Mouse (Mus musculus): ENCODE results near the gene S100a13. TPM values are rescaled to one million over a fixed set of nuclear protein-coding genes. Genes with fewer than 3 reads are reported as not detected.
A peak's percentile ranks its signal among the peaks of the same experiment; 100 is the strongest.

The S100a13 gene
- polyA plus RNA-seq, 1 experiment from 2014 or later = 12.9 TPM

DNA sequence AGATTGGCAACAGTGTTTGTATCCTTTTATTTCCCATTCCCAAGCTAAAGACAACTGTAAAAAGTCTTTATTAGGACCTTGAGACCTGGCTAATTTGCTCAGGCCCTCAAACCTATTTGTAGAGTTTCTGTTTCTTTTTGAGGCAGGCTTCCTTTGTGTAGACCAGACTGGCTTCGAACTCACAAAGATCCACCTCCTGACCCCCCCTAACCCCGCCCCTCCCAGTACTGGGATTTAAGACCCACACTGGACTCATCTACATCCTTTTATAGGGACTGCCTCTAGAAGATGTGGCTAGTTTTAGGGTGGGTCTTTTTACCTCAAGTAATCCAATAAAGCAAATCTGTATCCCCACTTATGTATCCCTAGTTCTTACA, 4.5 kb upstream of the S100a13 start:
- Histone ChIP-seq H3K27me3 (ENCODE audit: control insufficient read depth, insufficient read depth, low read length) (0 out of 2 replicates have a peak, but pooled peaks cover 8% of the 10 kb centered on the region), H3K9me3 (replicated peaks; ENCODE audit: control insufficient read depth, low read length) (no peaks in the 10 kb centered on the region), H3K9ac (replicated peaks; ENCODE audit: low read length) (no peak overlapping the region), H3K4me2 (ENCODE audit: low read depth, low read length) (no peak overlapping the region), H3K36me3 (replicated peaks; ENCODE audit: control insufficient read depth, insufficient read depth, low read depth, low read length) (peaks cover 10% of the 10 kb centered on the region), H3K27ac (replicated peaks; ENCODE audit: low read depth, low read length) (no peak overlapping the region), H3K4me1 (ENCODE audit: control insufficient read depth, insufficient read depth, low read length) (peaks cover 6% of the 10 kb centered on the region), H3K4me3 (ENCODE audit: low read depth, low read length) (no peak overlapping the region; the same call in 1 of the 2 replicates)
- DNase-seq (ENCODE audit: low spot score) = no peak
- WGBS = 9% methylated on average over 2 of the region's 2 CpGs
- ATAC-seq (replicated peaks; ENCODE audit: insufficient number of reproducible peaks, low FRiP score, low TSS enrichment, low read depth) = peak; percentile 22; the same call in 1 of the 2 replicates

DNA sequence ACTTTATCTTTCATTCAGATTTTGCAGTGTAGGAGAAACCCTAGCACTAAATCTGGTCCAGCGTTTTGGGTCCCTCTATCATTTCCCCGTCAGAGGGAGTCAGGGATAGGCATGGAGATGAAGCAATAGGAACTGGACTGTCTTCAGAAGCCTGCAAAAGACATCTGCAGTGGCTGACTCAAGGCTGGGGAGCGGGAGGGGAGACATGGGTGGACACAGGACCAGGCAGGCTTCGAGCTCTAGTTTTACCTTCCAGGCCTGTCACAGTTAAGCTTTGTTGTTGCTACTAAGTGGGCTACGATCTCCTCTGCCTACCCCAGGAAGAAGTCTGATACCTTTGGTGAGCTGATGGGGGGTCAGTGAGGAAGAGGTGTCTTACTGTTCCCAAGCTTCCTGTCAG, 2.0 kb upstream of the S100a13 start:
- Histone ChIP-seq H3K4me2 (ENCODE audit: low read depth, low read length) (no peak overlapping the region), H3K36me3 (replicated peaks; ENCODE audit: control insufficient read depth, insufficient read depth, low read depth, low read length) (no peaks in the 10 kb centered on the region; the same call in 1 of the 2 replicates), H3K9me3 (replicated peaks; ENCODE audit: control insufficient read depth, low read length) (no peaks in the 10 kb centered on the region), H3K4me3 (ENCODE audit: low read depth, low read length) (no peak overlapping the region), H3K9ac (replicated peaks; ENCODE audit: low read length) (no peak overlapping the region), H3K4me1 (ENCODE audit: control insufficient read depth, insufficient read depth, low read length) (peaks cover 9% of the 10 kb centered on the region), H3K27me3 (ENCODE audit: control insufficient read depth, insufficient read depth, low read length) (0 out of 2 replicates have a peak, but pooled peaks cover 8% of the 10 kb centered on the region), H3K27ac (replicated peaks; ENCODE audit: low read depth, low read length) (no peak overlapping the region)
- 88% methylated on average over 5 of the region's 5 CpGs for WGBS
- no peak for DNase-seq (ENCODE audit: low spot score)
- ATAC-seq (replicated peaks; ENCODE audit: insufficient number of reproducible peaks, low FRiP score, low TSS enrichment, low read depth) = no peak

GRCm38 (mm10) chr3:90512948-90513642, 1.1 kb upstream of the S100a13 start:
- Histone ChIP-seq H3K27ac (replicated peaks; ENCODE audit: low read depth, low read length) (no peak overlapping the region), H3K36me3 (replicated peaks; ENCODE audit: control insufficient read depth, insufficient read depth, low read depth, low read length) (no peaks in the 10 kb centered on the region), H3K4me3 (ENCODE audit: low read depth, low read length) (no peak overlapping the region), H3K4me1 (ENCODE audit: control insufficient read depth, insufficient read depth, low read length) (peaks cover 9% of the 10 kb centered on the region), H3K27me3 (ENCODE audit: control insufficient read depth, insufficient read depth, low read length) (0 out of 2 replicates have a peak, but pooled peaks cover 8% of the 10 kb centered on the region), H3K9ac (replicated peaks; ENCODE audit: low read length) (no peak overlapping the region), H3K9me3 (replicated peaks; ENCODE audit: control insufficient read depth, low read length) (no peaks in the 10 kb centered on the region), H3K4me2 (ENCODE audit: low read depth, low read length) (no peak overlapping the region)
- DNase-seq (ENCODE audit: low spot score) = no peak
- 75% methylated on average over 9 of the region's 9 CpGs for WGBS
- ATAC-seq (replicated peaks; ENCODE audit: insufficient number of reproducible peaks, low FRiP score, low TSS enrichment, low read depth) = no peak

DNA sequence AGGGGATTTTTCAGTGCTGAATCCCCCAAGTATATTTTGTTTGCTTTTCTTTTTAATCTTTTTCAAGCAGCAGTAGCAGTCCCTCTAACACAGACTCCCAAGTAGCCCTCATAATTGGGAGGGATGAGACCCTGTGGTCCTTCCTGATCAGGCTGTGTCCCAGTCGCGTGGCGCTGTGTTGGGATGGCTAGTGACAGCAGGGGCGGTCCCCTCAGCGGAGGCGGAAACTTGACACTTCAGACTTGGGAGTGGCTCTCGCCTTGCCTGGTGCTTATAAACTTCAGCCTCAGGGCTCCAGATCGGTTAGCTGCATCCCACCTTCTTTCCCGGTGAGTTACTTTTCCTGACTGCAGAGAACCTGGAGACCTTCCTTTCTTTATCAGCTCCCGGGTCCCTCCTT, 456 bp downstream of the S100a13 start:
- peak; percentile 64 for ATAC-seq (replicated peaks; ENCODE audit: insufficient number of reproducible peaks, low FRiP score, low TSS enrichment, low read depth)

GRCm38 (mm10) chr3:90515242-90515641, 1.0 kb downstream of the S100a13 start:
- Histone ChIP-seq H3K4me1 (ENCODE audit: control insufficient read depth, insufficient read depth, low read length) (peaks cover 9% of the 10 kb centered on the region), H3K27me3 (ENCODE audit: control insufficient read depth, insufficient read depth, low read length) (0 out of 2 replicates have a peak, but pooled peaks cover 8% of the 10 kb centered on the region), H3K9me3 (replicated peaks; ENCODE audit: control insufficient read depth, low read length) (no peaks in the 10 kb centered on the region), H3K4me2 (ENCODE audit: low read depth, low read length) (peak overlapping the region; percentile 73), H3K36me3 (replicated peaks; ENCODE audit: control insufficient read depth, insufficient read depth, low read depth, low read length) (no peaks in the 10 kb centered on the region), H3K4me3 (ENCODE audit: low read depth, low read length) (peak overlapping the region; percentile 29; the same call in 1 of the 2 replicates), H3K9ac (replicated peaks; ENCODE audit: low read length) (peak overlapping the region; percentile 52; the same call in 1 of the 2 replicates), H3K27ac (replicated peaks; ENCODE audit: low read depth, low read length) (no peak overlapping the region)
- ATAC-seq (replicated peaks; ENCODE audit: insufficient number of reproducible peaks, low FRiP score, low TSS enrichment, low read depth) (0 out of 2 replicates have a peak, but pooled peaks have one; percentile 8), DNase-seq (ENCODE audit: low spot score) (no peak)
- 61% methylated on average over 1 of the region's 1 CpGs for WGBS

More for the DNA sequence above, 456 bp downstream of the S100a13 start:
- peak; percentile 79 for DNase-seq (ENCODE audit: low spot score)
- Histone ChIP-seq H3K27ac (replicated peaks; ENCODE audit: low read depth, low read length) (no peak overlapping the region), H3K4me3 (ENCODE audit: low read depth, low read length) (peak overlapping the region; percentile 29), H3K4me1 (ENCODE audit: control insufficient read depth, insufficient read depth, low read length) (peaks cover 9% of the 10 kb centered on the region), H3K4me2 (ENCODE audit: low read depth, low read length) (peak overlapping the region; percentile 73), H3K9me3 (replicated peaks; ENCODE audit: control insufficient read depth, low read length) (no peaks in the 10 kb centered on the region), H3K9ac (replicated peaks; ENCODE audit: low read length) (peak overlapping the region; percentile 52), H3K27me3 (ENCODE audit: control insufficient read depth, insufficient read depth, low read length) (0 out of 2 replicates have a peak, but pooled peaks cover 8% of the 10 kb centered on the region), H3K36me3 (replicated peaks; ENCODE audit: control insufficient read depth, insufficient read depth, low read depth, low read length) (no peaks in the 10 kb centered on the region)
- WGBS = under 1% methylated on average over 10 of the region's 10 CpGs

- H3K9me3 ChIP-seq (replicated peaks; ENCODE audit: control insufficient read depth, low read length) = no peaks in the 10 kb centered on the region
- no peak overlapping the region for H3K4me2 ChIP-seq (ENCODE audit: low read depth, low read length)
- H3K4me1 ChIP-seq (ENCODE audit: control insufficient read depth, insufficient read depth, low read length) = peaks cover 9% of the 10 kb centered on the region
- WGBS = 86% methylated on average over 4 of the region's 4 CpGs
- no peak overlapping the region for H3K27ac ChIP-seq (replicated peaks; ENCODE audit: low read depth, low read length)
- no peak for DNase-seq (ENCODE audit: low spot score)
- H3K36me3 ChIP-seq (replicated peaks; ENCODE audit: control insufficient read depth, insufficient read depth, low read depth, low read length) = no peaks in the 10 kb centered on the region
- H3K4me3 ChIP-seq (ENCODE audit: low read depth, low read length) = no peak overlapping the region
- ATAC-seq (replicated peaks; ENCODE audit: insufficient number of reproducible peaks, low FRiP score, low TSS enrichment, low read depth) = no peak
- H3K9ac ChIP-seq (replicated peaks; ENCODE audit: low read length) = no peak overlapping the region
- 0 out of 2 replicates have a peak, but pooled peaks cover 8% of the 10 kb centered on the region for H3K27me3 ChIP-seq (ENCODE audit: control insufficient read depth, insufficient read depth, low read length)
Measured at GRCm38 (mm10) chr3:90515789-90516188, 1.6 kb downstream of the S100a13 start.

DNA sequence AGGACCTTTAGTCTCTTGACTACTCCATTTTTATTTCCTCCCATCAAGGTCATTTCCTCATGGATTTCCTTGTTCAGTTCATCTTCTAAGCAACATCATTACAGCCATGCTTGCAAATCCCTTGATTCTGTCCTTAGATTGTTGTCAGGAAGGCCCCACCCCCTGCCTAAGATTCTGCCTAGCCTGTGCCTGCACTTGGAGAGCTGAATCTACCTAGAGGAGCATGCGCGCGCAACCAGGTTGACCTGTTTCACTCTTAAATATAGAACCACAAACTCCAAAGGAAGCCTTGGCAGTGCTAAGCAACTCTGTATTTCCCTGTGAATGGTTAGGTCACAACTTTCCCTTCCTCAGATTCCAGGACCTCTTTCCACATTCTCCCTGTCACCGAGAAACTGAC, 3.5 kb downstream of the S100a13 start:
- no peak overlapping the region for H3K4me3 ChIP-seq (ENCODE audit: low read depth, low read length)
- no peak overlapping the region for H3K27ac ChIP-seq (replicated peaks; ENCODE audit: low read depth, low read length)
- no peak for DNase-seq (ENCODE audit: low spot score)
- H3K36me3 ChIP-seq (replicated peaks; ENCODE audit: control insufficient read depth, insufficient read depth, low read depth, low read length) = no peaks in the 10 kb centered on the region
- ATAC-seq (replicated peaks; ENCODE audit: insufficient number of reproducible peaks, low FRiP score, low TSS enrichment, low read depth) = no peak
- H3K9ac ChIP-seq (replicated peaks; ENCODE audit: low read length) = no peak overlapping the region
- 86% methylated on average over 4 of the region's 4 CpGs for WGBS
- H3K4me1 ChIP-seq (ENCODE audit: control insufficient read depth, insufficient read depth, low read length) = peaks cover 9% of the 10 kb centered on the region
- H3K9me3 ChIP-seq (replicated peaks; ENCODE audit: control insufficient read depth, low read length) = no peaks in the 10 kb centered on the region
- H3K27me3 ChIP-seq (ENCODE audit: control insufficient read depth, insufficient read depth, low read length) = 0 out of 2 replicates have a peak, but pooled peaks cover 8% of the 10 kb centered on the region
- no peak overlapping the region for H3K4me2 ChIP-seq (ENCODE audit: low read depth, low read length)

DNA sequence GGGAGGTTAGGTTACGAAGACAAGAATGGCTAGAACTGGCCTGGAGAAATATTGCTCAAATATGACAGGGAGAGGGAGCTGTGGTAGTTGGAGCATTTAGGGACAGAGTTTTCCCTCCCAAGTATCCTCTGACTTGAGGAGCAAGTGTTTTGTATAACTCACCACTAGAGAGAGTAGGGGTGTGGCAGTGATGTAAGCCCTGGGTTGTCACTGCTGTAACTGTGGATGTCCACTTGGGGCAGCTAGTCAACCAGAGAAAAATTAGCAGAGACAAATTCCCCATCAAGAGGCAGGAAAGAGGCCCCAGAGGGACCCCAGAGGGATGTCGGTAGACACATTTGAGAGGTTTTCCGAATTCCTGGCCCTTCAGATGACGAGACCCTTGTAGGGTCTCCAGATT, 11.2 kb downstream of the S100a13 start:
- Histone ChIP-seq H3K9me3 (replicated peaks; ENCODE audit: control insufficient read depth, low read length) (no peaks in the 10 kb centered on the region), H3K27me3 (ENCODE audit: control insufficient read depth, insufficient read depth, low read length) (no peaks in the 10 kb centered on the region), H3K36me3 (replicated peaks; ENCODE audit: control insufficient read depth, insufficient read depth, low read depth, low read length) (no peaks in the 10 kb centered on the region), H3K27ac (replicated peaks; ENCODE audit: low read depth, low read length) (no peak overlapping the region), H3K4me2 (ENCODE audit: low read depth, low read length) (no peak overlapping the region), H3K4me1 (ENCODE audit: control insufficient read depth, insufficient read depth, low read length) (no peaks in the 10 kb centered on the region), H3K4me3 (ENCODE audit: low read depth, low read length) (no peak overlapping the region), H3K9ac (replicated peaks; ENCODE audit: low read length) (no peak overlapping the region)
- ATAC-seq (replicated peaks; ENCODE audit: insufficient number of reproducible peaks, low FRiP score, low TSS enrichment, low read depth) (no peak), DNase-seq (ENCODE audit: low spot score) (peak; percentile 65)
- 57% methylated on average over 4 of the region's 4 CpGs for WGBS
